Mouse (Mus musculus) liver, embryonic 16.5 days (tissue): ENCODE measurements around the gene Lrmda. TPM values are rescaled to one million over a fixed set of nuclear protein-coding genes. Genes with fewer than 3 reads are reported as not detected.

Source experiments
- ATAC-seq: fragments of 200-750 bp; cut with Nextera tagmentation; 2 replicates; pipeline ENCODE4 v1.8.0; 2017; ENCODE audit warnings: low read depth, mild to moderate bottlenecking, moderate number of reproducible peaks, moderate library complexity
- H3K27ac ChIP-seq: fragments of 300-500 bp; sonication (generic); 2 replicates; pipeline ENCODE4 v1.5.1; 2014; ENCODE audit warnings: mild to moderate bottlenecking, low read length
- H3K27me3 ChIP-seq: fragments of 300-500 bp; sonication (generic); 2 replicates; pipeline ENCODE4 v1.6.1; 2014; ENCODE audit warnings: low read depth, low read length, mixed read lengths; ENCODE audit not compliant: control insufficient read depth, insufficient read depth
- H3K36me3 ChIP-seq: fragments of 300-500 bp; sonication (generic); 2 replicates; pipeline ENCODE4 v1.6.1; 2014; ENCODE audit warnings: mild to moderate bottlenecking; ENCODE audit not compliant: control insufficient read depth, insufficient read depth
- H3K4me1 ChIP-seq: fragments of 300-500 bp; sonication (generic); 2 replicates; pipeline ENCODE4 v1.6.1; 2014; ENCODE audit warnings: low read depth, low read length, mixed read lengths; ENCODE audit not compliant: control insufficient read depth
- H3K4me2 ChIP-seq: fragments of 300-500 bp; sonication (generic); 2 replicates; pipeline ENCODE4 v1.6.1; 2014; ENCODE audit warnings: low read depth, low read length, mixed read lengths
- H3K4me3 ChIP-seq: fragments of 300-500 bp; sonication (generic); 2 replicates; pipeline ENCODE4 v1.5.1; 2014; ENCODE audit warnings: low read depth, mild to moderate bottlenecking, low read length
- H3K9ac ChIP-seq: fragments of 300-500 bp; sonication (generic); 2 replicates; pipeline ENCODE4 v1.6.1; 2014; ENCODE audit warnings: low read depth, low read length
- H3K9me3 ChIP-seq: fragments of 300-500 bp; sonication (generic); replicated peaks from 2 replicates; pipeline ENCODE4 v1.6.1; 2016; ENCODE audit warnings: low read length; ENCODE audit not compliant: control insufficient read depth
- WGBS: fragments of 180-500 bp; shearing (Covaris S2); extraction: QIAGEN DNeasy Blood & Tissue Kit; methylation state at CpG from one replicate; pipeline ENCODE4 v1.1.7; 2014; ENCODE audit not compliant: insufficient replicate concordance; 5-methylcytosine and 5-hydroxymethylcytosine counted together
- polyA plus RNA-seq: library from polyadenylated mRNA; unstranded; fragments of >200 nt; fragmentation: Nextera tagmentation; extraction: Ambion mirVana; gene quantifications from 2 replicates; pipeline ENCODE4 v1.2.1, GENCODE M21; 2015

The Lrmda gene
- polyA plus RNA-seq, 1 experiment from 2014 or later: 0.46 TPM

DNA sequence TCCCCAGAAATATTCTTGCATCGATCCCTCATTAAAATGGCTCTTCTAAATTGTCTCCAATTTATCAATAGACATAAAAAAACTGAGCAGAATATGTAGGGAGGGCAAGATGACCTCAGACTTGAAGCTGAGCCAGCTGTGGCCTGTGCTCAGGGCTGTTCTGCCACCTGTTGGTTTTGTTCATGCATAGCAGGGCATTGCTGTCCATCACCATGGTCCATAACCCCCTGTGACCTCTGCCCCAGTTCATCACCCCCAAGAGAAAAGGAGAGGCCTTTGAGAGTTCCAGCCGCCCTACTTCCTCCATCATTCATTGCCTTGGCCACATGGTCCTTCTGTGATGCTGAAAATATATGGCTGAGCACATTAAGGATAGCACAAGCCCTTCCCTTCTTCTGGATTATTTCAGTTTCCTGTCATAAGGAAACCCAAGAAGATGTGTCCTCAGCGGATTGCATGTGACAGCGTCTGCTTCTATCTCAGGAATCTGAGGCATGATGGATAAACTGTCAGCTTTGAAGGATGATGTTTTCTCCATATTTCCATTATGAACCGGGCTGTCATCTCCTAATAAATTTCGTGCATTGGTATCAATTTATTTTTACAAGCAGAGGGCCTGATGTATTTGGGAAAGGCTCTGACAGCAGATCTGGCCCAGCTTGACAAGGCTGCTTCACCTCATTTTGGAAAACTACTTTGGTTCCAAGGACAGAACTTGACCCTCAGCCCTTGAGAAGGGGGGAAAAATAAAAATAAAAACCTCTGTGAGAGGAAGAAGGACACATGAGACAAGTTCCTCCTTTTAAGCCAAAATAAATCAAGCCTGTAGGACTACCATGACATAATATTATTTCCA is 798.1 kb downstream of the Lrmda start:
- H3K27ac ChIP-seq: no peak overlapping the region
- H3K4me1 ChIP-seq: no peaks in the 10 kb centered on the region
- no peak overlapping the region for H3K9ac ChIP-seq
- no peak overlapping the region for H3K4me2 ChIP-seq
- H3K4me3 ChIP-seq: no peak overlapping the region
- WGBS: 58% methylated on average over 6 of the region's 6 CpGs
- H3K27me3 ChIP-seq: no peaks in the 10 kb centered on the region
- no peak for ATAC-seq
- H3K9me3 ChIP-seq: no peaks in the 10 kb centered on the region
- H3K36me3 ChIP-seq: no peaks in the 10 kb centered on the region

DNA sequence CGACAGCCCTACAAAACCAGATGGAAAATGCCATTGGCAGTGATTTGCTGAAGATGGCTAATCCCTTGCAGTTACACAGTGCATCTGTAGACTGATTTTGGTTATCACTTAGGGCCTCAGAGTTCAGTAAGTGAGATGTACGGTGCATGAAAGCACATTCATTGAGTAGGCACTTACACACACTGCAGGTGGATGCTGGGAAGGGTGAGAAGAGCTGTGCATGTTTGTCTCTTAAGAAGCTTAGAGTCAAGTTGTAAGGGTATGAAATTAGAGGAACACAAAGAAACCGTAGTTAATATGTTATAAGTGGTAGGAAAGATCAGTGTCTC is 798.7 kb downstream of the Lrmda start:
- Histone ChIP-seq H3K9me3 (no peaks in the 10 kb centered on the region), H3K27ac (no peak overlapping the region), H3K36me3 (no peaks in the 10 kb centered on the region), H3K9ac (no peak overlapping the region), H3K27me3 (no peaks in the 10 kb centered on the region), H3K4me1 (no peaks in the 10 kb centered on the region), H3K4me3 (no peak overlapping the region), H3K4me2 (no peak overlapping the region)
- no peak for ATAC-seq
- 49% methylated on average over 3 of the region's 3 CpGs for WGBS

DNA sequence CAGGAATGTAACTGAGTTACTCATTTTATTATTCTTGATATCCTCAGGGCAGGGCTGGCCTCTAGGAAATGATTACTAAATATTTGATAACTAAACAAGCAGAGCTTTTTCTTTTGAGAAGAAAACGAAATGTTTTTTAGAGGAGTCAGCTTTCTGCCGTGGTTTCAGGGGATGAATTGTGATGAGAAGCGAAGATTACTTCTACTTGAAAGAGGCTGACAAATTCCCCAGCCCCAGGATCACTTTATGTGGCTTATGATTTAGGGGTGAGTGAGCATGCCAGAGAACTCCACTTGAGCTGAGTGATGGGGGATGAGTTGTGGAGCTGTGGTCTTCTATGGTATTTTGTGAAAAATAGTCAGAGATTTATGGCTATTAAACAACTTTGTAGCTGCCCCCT is 803.4 kb downstream of the Lrmda start:
- Histone ChIP-seq H3K36me3 (no peaks in the 10 kb centered on the region), H3K4me1 (no peaks in the 10 kb centered on the region), H3K27ac (no peak overlapping the region), H3K9ac (no peak overlapping the region), H3K27me3 (no peaks in the 10 kb centered on the region), H3K9me3 (no peaks in the 10 kb centered on the region), H3K4me3 (no peak overlapping the region), H3K4me2 (no peak overlapping the region)
- 43% methylated on average over 3 of the region's 3 CpGs for WGBS
- no peak for ATAC-seq

DNA sequence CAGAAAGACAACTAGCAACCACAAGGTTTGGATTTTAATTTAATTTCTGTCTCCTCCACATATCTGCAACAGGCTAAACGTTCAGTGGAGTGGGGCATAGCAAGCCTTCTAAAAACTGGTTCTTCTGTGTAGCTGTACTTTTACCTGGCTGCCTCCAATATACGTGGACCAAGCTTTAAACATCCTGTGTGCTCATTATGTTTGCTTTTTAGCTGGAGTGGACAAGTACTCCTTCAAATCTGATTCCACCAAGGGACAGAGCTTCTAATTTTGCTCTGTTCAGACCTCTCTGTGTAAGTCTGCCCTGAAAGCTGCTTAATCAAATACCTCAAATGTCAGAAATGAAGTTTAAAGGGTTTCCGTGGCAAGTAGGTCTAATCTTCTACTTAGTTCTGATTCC is 807.3 kb downstream of the Lrmda start:
- H3K27ac ChIP-seq: no peak overlapping the region
- H3K27me3 ChIP-seq: no peaks in the 10 kb centered on the region
- no peak overlapping the region for H3K4me2 ChIP-seq
- H3K9me3 ChIP-seq: no peaks in the 10 kb centered on the region
- H3K4me1 ChIP-seq: no peaks in the 10 kb centered on the region
- no peaks in the 10 kb centered on the region for H3K36me3 ChIP-seq
- no peak for ATAC-seq
- 41% methylated on average over 3 of the region's 3 CpGs for WGBS
- no peak overlapping the region for H3K9ac ChIP-seq
- no peak overlapping the region for H3K4me3 ChIP-seq

DNA sequence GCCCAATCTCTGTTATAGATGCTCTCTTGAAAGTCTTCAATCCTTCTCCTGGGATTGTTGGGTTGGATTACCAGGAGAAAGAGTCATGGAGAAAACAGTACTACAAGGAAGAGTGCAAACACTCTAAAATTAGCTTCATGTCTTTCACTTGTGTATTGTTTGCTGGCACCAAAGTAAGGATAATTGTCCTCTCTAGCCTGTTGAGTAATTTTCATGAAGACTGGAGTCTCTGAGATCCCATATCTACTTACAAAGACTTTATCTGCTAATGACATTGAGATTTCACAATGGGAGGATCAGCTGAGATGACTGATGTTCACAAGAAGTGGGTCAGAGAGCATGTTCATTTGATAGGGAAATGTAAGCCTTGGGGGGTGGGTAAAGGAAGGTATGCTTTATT is 817.5 kb downstream of the Lrmda start:
- H3K9ac ChIP-seq: no peak overlapping the region
- H3K4me1 ChIP-seq: no peaks in the 10 kb centered on the region
- ATAC-seq: no peak
- H3K27ac ChIP-seq: no peak overlapping the region
- H3K36me3 ChIP-seq: no peaks in the 10 kb centered on the region
- H3K9me3 ChIP-seq: no peaks in the 10 kb centered on the region
- no peaks in the 10 kb centered on the region for H3K27me3 ChIP-seq
- no peak overlapping the region for H3K4me2 ChIP-seq
- H3K4me3 ChIP-seq: no peak overlapping the region

DNA sequence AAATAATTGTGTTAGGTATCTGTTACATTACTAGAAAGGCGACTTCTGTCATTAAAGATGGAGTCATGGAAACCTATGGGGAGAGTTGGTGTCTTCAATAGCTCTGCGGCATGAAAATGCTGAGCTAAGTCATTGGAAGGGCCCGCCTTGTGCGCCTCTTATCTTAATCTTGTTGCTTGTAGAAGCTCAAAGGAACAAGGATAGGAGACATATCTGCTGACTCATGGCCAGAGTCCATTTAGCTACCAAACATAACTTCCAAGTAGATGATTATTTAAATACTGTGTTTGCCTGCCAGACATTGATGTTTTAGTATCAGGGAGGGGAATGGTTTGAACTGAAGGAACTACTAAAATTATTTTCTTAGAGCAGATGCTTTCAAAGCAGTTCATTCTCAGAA is 821.6 kb downstream of the Lrmda start:
- Histone ChIP-seq H3K9ac (no peak overlapping the region), H3K4me3 (no peak overlapping the region), H3K4me1 (no peaks in the 10 kb centered on the region), H3K36me3 (no peaks in the 10 kb centered on the region), H3K9me3 (no peaks in the 10 kb centered on the region), H3K4me2 (no peak overlapping the region), H3K27me3 (no peaks in the 10 kb centered on the region), H3K27ac (no peak overlapping the region)
- ATAC-seq: no peak
- WGBS: 47% methylated on average over 4 of the region's 4 CpGs

DNA sequence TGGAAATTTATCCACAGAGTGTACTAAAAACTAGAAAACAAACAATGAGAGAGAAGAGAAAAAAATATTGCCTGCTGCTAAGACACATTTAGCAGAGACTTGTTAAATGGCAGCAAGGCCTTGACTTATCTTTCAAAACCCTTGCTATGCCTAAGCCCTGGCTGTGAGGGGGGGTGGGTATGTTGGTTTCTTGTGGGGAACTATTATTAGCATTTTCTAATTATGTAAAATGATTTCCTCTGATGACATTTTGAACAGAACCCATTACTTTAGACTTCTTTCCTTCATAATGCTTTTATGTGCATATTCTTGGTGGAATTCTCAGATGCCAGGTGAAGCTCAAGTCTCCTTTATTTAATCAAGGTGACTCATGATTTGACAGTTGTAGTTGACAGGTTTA is 824.5 kb downstream of the Lrmda start:
- Histone ChIP-seq H3K27ac (no peak overlapping the region), H3K4me1 (no peaks in the 10 kb centered on the region), H3K27me3 (no peaks in the 10 kb centered on the region), H3K4me2 (no peak overlapping the region), H3K9me3 (no peaks in the 10 kb centered on the region), H3K36me3 (no peaks in the 10 kb centered on the region), H3K9ac (no peak overlapping the region), H3K4me3 (no peak overlapping the region)
- no peak for ATAC-seq

DNA sequence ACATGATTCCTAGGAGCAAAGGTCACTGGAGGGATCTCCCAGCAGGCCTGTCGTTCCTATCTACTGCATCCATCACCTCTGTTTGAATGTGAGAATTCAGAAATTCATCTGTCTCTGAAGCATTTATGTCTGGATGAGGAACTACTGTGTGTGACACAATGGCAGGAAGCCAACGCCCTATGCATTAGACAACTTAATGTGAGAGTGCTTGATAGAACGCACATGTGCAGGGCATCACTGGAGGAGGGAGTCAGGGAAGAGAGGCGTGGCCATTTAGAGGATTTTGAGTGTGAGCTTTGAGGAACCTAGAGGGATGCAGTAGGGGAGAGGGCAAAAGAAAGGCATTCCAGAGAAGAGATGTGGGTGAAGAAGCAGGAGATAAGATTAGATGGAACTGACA is 825.9 kb downstream of the Lrmda start:
- Histone ChIP-seq H3K9ac (no peak overlapping the region), H3K9me3 (no peaks in the 10 kb centered on the region), H3K36me3 (no peaks in the 10 kb centered on the region), H3K4me2 (no peak overlapping the region), H3K27ac (no peak overlapping the region), H3K4me3 (no peak overlapping the region), H3K27me3 (no peaks in the 10 kb centered on the region), H3K4me1 (no peaks in the 10 kb centered on the region)
- no peak for ATAC-seq
- 55% methylated on average over 4 of the region's 4 CpGs for WGBS

DNA sequence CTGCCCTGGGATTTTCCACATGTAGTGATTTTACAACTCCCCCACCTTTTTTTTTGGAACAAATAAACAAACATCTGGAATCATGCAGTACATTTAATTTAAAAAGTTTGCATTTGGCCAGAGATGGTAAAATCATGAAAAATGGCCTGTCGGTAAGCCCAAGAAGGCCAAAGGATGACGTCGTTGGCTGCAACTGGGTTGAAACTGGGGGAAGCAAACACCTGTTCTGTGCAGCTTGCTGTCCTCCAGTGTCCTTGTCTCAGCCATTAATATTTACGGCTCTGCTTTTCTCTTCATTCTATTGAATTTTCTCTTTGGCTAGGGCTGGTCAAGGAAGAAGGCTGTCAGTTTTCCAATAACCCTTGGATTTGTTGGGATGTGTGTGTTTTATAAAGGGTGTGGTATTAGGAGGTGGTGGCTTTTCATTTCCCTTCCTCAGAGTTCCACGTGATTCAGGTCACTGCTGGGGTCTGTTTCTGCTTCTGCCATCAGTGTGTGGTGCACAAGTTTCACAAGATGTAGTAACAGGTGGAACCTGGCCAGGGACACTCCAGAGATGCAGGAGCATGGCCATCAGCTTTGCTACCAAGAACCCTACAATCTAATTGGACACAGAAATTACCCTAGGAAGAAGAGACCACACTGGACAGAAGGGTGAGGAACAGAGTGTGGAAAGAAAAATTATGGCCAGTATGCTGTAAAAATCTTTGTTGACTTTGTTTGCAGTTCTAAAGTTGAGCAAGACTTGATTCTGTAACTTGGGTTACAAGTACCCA is 827.7 kb downstream of the Lrmda start:
- Histone ChIP-seq H3K4me2 (no peak overlapping the region), H3K4me1 (no peaks in the 10 kb centered on the region), H3K9me3 (no peaks in the 10 kb centered on the region), H3K36me3 (no peaks in the 10 kb centered on the region), H3K9ac (no peak overlapping the region), H3K27ac (no peak overlapping the region), H3K4me3 (no peak overlapping the region), H3K27me3 (no peaks in the 10 kb centered on the region)
- 70% methylated on average over 5 of the region's 5 CpGs for WGBS
- no peak for ATAC-seq
